Mouse (Mus musculus) spleen, postnatal 14 days (tissue): Measurements from ENCODE around the gene Mrpl14.
A peak's percentile ranks its signal among the peaks of the same experiment; 100 is the strongest.

ENCODE experiments used
- DNase-seq, 2 experiments: peaks; one replicate each; pipeline ENCODE4 v3.0.0; 2021 to 2022; ENCODE audit warnings: low spot score in 2 of 2

Gene Mrpl14

DNA sequence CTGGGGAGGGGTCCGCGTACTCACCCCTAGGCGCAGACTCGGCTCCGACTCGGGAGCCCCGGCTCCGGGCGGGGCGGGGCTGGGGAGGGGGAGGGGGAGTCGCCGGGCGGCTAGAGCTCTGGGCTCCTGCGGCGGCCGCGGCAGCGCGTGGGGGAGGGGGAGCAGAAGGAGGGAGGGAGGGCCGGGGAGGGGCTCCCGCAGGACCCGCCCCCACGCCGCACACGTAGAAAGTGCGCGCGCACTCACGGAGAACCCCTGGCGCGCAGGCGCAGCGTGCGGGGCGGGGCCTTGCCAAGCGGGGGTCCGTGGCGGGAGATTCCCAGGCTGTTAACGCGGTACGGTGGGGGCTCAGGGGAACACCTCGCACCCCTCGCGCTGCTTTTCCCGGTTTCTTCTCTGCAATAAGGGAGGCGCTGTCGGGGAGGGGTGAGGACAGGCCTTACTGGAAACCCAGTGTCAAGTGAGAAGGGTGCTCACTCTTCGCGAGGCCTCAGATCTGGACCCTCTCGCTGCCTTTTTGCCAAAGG lies at the start of gene Mrpl14:
Gene Mrpl14 (plus strand): TSS at position 230 of the 527 bp plus-strand sequence.
- DNase-seq, result peak; percentile 82 to 88

- no peak for DNase-seq
Measured at GRCm38 (mm10) chr17:45638596-45639295, 47.4 kb upstream of the Mrpl14 start.

GRCm38 (mm10) chr17:45641981-45642380 lies 44.1 kb upstream of the Mrpl14 start:
- DNase-seq, result no peak

DNA sequence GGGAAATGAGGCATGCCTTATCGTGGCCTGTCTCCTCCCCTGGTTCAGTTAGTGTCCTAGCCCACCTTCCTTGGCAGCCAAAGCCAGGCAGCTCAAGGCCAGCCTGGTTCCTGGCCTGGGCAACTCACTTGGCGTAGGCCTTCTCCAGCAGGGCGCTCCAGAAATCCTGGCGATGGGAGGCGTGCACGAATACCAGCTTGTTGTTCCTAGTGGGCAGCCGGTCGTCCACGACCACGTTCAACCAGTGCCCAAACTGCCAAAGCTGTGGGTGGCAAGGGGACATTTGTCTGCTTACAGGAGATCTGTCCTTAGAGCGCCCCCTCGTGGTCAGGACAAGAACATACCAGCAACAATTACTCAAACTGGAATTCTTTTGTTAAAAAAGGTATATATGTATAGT lies 43.4 kb upstream of the Mrpl14 start:
- peak; percentile 41 to 71 for DNase-seq

- DNase-seq, result no peak
Measured at GRCm38 (mm10) chr17:45644185-45644584, 41.9 kb upstream of the Mrpl14 start.

DNA sequence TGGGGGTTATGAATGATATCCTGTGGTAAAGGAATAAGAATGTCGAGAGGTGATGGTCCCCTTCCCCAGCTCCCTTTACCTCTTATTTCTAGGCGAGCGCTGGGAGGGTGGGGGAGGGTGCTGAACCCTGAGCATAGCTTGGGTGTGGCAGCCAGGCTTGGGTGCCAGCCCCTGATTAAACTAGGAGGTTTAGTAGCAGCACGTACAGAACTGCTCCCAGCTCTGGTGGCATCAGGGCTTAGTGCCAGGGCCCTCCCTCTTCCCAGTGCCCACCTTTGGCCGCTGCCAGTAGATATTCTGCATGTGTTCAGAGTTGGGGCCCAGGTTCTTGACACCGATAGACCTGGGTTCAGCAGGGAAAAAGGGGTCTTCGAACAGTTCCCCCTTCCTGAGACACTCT lies 32.9 kb upstream of the Mrpl14 start:
- DNase-seq, result no peak

- peak in 1 of 2 experiments; percentile 18 for DNase-seq
Measured at GRCm38 (mm10) chr17:45655820-45656219, 30.3 kb upstream of the Mrpl14 start.

GRCm38 (mm10) chr17:45659225-45659624 lies 26.9 kb upstream of the Mrpl14 start, which contains the start of gene Capn11:
Capn11 (minus strand) TSS chr17:45659325.
- no peak for DNase-seq

GRCm38 (mm10) chr17:45663106-45663919 lies 22.8 kb upstream of the Mrpl14 start:
- DNase-seq, result peak; percentile 48 to 72

GRCm38 (mm10) chr17:45664608-45665007 lies 21.5 kb upstream of the Mrpl14 start:
- DNase-seq, result no peak

DNA sequence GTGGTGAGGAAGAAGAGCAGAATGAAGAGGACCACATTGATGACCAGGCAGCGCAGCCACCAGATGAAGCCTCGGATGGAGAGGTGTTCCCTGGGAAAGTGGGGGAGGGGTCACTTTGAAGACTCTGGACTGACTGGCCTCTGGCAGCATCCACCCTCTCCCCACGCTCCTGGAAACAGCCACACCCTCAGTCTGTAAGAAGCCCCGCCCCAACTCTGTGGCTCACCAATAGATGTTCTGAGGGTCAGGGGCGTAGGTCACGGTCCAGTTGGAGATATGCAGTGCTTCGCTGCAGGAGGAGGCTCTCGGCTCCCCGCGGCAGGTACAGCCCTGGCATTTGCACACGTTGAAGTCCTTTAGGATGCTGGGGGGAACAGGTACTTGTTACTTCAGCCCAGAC lies 20.0 kb upstream of the Mrpl14 start:
- DNase-seq, result no peak

DNA sequence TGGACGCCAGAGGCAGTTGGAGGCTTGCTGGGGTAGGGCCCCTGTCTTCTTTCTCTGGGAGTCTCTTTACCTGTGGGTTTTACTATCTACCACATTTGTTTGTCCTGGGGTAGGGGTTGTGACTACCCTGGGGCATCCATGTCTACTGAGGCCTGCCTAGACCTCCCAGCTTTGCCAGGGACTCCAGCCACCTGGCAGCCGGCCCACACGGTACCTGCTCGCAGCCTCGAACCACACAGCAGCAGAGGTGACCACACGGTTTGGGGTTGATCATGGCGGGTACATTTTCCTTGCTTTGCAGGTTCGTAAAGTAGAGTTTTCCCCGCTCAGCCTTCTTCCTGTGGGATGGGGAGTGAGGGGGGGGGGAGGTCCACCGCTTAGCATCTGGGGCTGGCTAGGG lies 18.6 kb upstream of the Mrpl14 start:
- no peak for DNase-seq

DNA sequence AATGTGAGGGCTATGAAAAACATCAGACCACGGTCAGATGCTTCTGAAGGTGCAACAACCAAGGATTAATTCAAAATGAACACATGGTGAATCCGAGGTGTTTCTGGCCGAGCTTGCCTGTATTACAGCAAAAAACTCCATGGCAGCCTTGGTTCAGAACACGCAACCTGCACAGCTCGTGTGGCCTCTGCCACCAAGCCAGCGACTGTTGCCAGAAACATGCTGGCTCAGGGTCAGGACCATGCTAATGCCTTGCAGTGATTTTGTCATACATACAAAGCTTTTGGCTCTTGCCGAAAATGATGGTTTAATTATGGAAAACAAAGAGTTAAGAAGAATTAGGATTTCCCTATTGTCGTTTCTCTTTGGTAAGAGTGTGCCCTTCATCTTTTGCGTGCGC lies 18.1 kb upstream of the Mrpl14 start:
- DNase-seq, result no peak

- no peak for DNase-seq
Measured at GRCm38 (mm10) chr17:45671821-45672220, 14.3 kb upstream of the Mrpl14 start.

DNA sequence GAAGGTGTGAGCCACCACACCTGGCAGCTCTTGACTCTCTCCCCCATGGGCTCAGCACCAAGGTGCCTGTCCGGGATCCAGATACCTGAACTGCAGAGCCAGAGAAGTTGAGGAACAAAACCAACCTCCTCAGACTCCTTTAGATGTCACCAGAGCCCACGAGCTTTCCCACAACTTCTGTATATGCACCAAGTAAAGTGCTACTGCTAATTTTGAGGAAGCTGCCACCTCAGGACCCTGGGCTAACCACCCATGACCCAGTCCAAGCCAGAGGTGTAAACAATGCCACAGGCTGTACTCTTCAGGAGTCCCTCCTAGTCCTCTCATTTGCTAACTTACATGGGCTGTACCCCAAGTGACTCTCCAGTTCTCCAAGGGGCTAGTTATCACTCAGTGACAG lies 13.5 kb upstream of the Mrpl14 start:
- no peak for DNase-seq

- DNase-seq, result peak; percentile 31 to 74
Measured at GRCm38 (mm10) chr17:45678106-45678505, 8.0 kb upstream of the Mrpl14 start.

- DNase-seq, result no peak
Measured at GRCm38 (mm10) chr17:45680391-45680980, 5.6 kb upstream of the Mrpl14 start.

- no peak for DNase-seq
Measured at GRCm38 (mm10) chr17:45681588-45681987, 4.5 kb upstream of the Mrpl14 start.

GRCm38 (mm10) chr17:45682843-45683242 lies 3.3 kb upstream of the Mrpl14 start:
- no peak for DNase-seq

- no peak for DNase-seq
Measured at GRCm38 (mm10) chr17:45684667-45685131, 1.4 kb upstream of the Mrpl14 start.

GRCm38 (mm10) chr17:45685171-45686092 lies 690 bp upstream of the Mrpl14 start:
- peak in 1 of 2 experiments; percentile 25 for DNase-seq
